17 mouse cellular contexts compared by ENCODE assay signal in the genomic region with DNA sequence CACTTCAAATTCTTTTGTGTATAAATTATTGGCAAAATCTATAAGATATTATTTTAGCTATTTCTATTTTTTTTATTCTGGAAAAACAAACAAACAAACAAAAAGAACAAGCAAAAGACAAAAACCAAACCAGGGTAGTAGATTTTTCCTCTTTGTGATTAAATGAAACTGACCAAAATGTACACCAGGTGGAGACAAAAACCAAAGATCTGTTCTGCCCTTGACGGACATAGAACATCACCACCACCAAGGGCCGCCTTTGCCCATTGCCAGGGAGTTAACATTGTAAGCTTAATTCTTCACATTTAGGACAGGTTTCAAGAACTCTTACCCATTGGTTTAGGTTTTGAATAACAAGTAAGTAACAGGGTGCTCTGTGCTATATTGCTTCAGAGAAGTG. TPM values are rescaled to one million over a fixed set of nuclear protein-coding genes. Genes with fewer than 3 reads are reported as not detected.
DNase-seq lines count a peak whose midpoint lies in the region; ATAC-seq and TF ChIP-seq lines count a peak whose summit lies in the region.
"Had no signal": no experiment of that assay in that cellular context is flagged by ENCODE, and none has a peak within 500 bp of the region (broad histone marks: within the 10 kb centered on the region; RNA-seq: fewer than 3 reads in every experiment).

No protein-coding gene starts in this region.

- no peaks in the 10 kb centered on the region for H3K36me3 ChIP-seq in lung, embryonic 14.5 days (ENCODE audit: insufficient read depth)
- H3K36me3 ChIP-seq in forebrain, embryonic 12.5 days (replicated peaks), result no peaks in the 10 kb centered on the region
- H3K36me3 ChIP-seq: embryonic facial prominence, embryonic 12.5 days; forebrain, embryonic 15.5 days; heart, embryonic 10.5 days; midbrain, embryonic 13.5 days had no signal

- H3K9me3 ChIP-seq in lung, embryonic 14.5 days (ENCODE audit: low read depth, low read length), result no peaks in the 10 kb centered on the region
- no peaks in the 10 kb centered on the region for H3K9me3 ChIP-seq in forebrain, embryonic 12.5 days
- H3K9me3 ChIP-seq: embryonic facial prominence, embryonic 12.5 days; forebrain, embryonic 15.5 days; heart, embryonic 10.5 days; midbrain, embryonic 13.5 days had no signal

- DNase-seq in frontal cortex, postnatal 25 days (ENCODE audit: low spot score in 2 of 2), result no peak
- DNase-seq in lung, embryonic 14.5 days, result peak; percentile 47
- DNase-seq in lung, postnatal 36 days, result no peak
- DNase-seq in Patski (ENCODE audit: low read depth, low spot score), result no peak
- DNase-seq in retina, postnatal 1 day, result peak; percentile 25
- no peak for DNase-seq in adrenal gland, adult 8-10 months
- DNase-seq: spleen, adult 18-20 months; thymus, adult 18-20 months had no signal

- H3K27ac ChIP-seq in lung, embryonic 14.5 days (ENCODE audit: low read depth), result no peak overlapping the region
- H3K27ac ChIP-seq in forebrain, embryonic 12.5 days, result no peak overlapping the region
- H3K27ac ChIP-seq: embryonic facial prominence, embryonic 12.5 days; forebrain, embryonic 15.5 days; heart, embryonic 10.5 days; midbrain, embryonic 13.5 days had no signal

- POLR2A ChIA-PET in Patski (lab: Charles Lee), result no interaction called here

- TF ChIP-seq CTCF in lung, embryonic 14.5 days (IDR thresholded peaks at IDR 0.05; ENCODE audit: low read depth), result peak; percentile 34; the same call in 1 of the 2 replicates
- peak; percentile 55 for TF ChIP-seq CTCF in Patski (IDR thresholded peaks at IDR 0.05)

- no peak overlapping the region for H3K9ac ChIP-seq in lung, embryonic 14.5 days
- no peak overlapping the region for H3K9ac ChIP-seq in forebrain, embryonic 12.5 days
- H3K9ac ChIP-seq: embryonic facial prominence, embryonic 12.5 days; forebrain, embryonic 15.5 days; midbrain, embryonic 13.5 days had no signal

- 36% methylated on average over 2 of the region's 2 CpGs for WGBS in lung, embryonic 14.5 days
- 49% methylated on average over 2 of the region's 2 CpGs for WGBS in forebrain, embryonic 12.5 days

- no peaks in the 10 kb centered on the region for H3K27me3 ChIP-seq in lung, embryonic 14.5 days (ENCODE audit: insufficient read depth, low read length)
- peaks cover 30% of the 10 kb centered on the region for H3K27me3 ChIP-seq in Patski
- H3K27me3 ChIP-seq in forebrain, embryonic 12.5 days, result no peaks in the 10 kb centered on the region; the same call in 1 of the 2 replicates
- H3K27me3 ChIP-seq: forebrain, embryonic 15.5 days had no signal

- no peaks in the 10 kb centered on the region for H3K4me1 ChIP-seq in lung, embryonic 14.5 days (ENCODE audit: insufficient read depth)
- peaks cover 8% of the 10 kb centered on the region for H3K4me1 ChIP-seq in forebrain, embryonic 12.5 days

- no peak overlapping the region for H3K4me3 ChIP-seq in lung, embryonic 14.5 days (ENCODE audit: low read depth, low read length)
- no peak overlapping the region for H3K4me3 ChIP-seq in forebrain, embryonic 12.5 days (replicated peaks)
- H3K4me3 ChIP-seq: embryonic facial prominence, embryonic 12.5 days; forebrain, embryonic 15.5 days; heart, embryonic 10.5 days; midbrain, embryonic 13.5 days had no signal

- no peak overlapping the region for H3K4me2 ChIP-seq in lung, embryonic 14.5 days
- no peak overlapping the region for H3K4me2 ChIP-seq in forebrain, embryonic 12.5 days
- H3K4me2 ChIP-seq: embryonic facial prominence, embryonic 12.5 days; forebrain, embryonic 15.5 days; midbrain, embryonic 13.5 days had no signal

- ATAC-seq in frontal cortex, adult (ENCODE audit: low TSS enrichment), result peak; percentile 59
- no peak for ATAC-seq in lung, embryonic 14.5 days (ENCODE audit: insufficient read depth)
- ATAC-seq in Patski, result no peak
- no peak for ATAC-seq in forebrain, embryonic 12.5 days (ENCODE audit: low FRiP score)
- ATAC-seq: forebrain, embryonic 15.5 days; hindbrain, embryonic 16.5 days; midbrain, embryonic 13.5 days had no signal

- in situ Hi-C loops in Patski (cut with MboI; ENCODE audit: low pct_unique_long_range_greater_than_20kb), result loop anchor here (5.0 kb wide), 1 partner anchor 243 kb away; no protein-coding TSS in a partner anchor

- CTCF ChIA-PET in Patski (lab: Charles Lee), result interaction anchor here (1.1 to 3.9 kb wide), 3 partner anchors 9 to 241 kb away, joined by 4 to 32 read pairs (median 10); no protein-coding TSS in a partner anchor

RNA-seq across cellular contexts. Expression of gene 1700012B09Rik, which starts 3.0 kb away (rescaled TPM):
- polyA plus RNA-seq in lung, embryonic 14.5 days (2014; fragmentation: Nextera tagmentation; extraction: Ambion mirVana), result not detected in 2 replicates
- polyA plus RNA-seq in Patski (2021), result not detected
- not detected for total RNA-seq in adrenal gland, adult 8-10 months (2022)
- polyA plus RNA-seq in forebrain, embryonic 12.5 days (2016; fragmentation: Nextera tagmentation; extraction: Ambion mirVana), result 0.62 and 1.5 TPM in 2 replicates
- total RNA-seq: left cerebral cortex, postnatal 25 days had no signal
- polyA plus RNA-seq: heart, embryonic 10.5 days; liver, embryonic 16.5 days had no signal

RNA-seq across cellular contexts. Expression of gene Mre11a, which starts 10.6 kb away (rescaled TPM):
- 34.6 and 38.0 TPM in 2 replicates for polyA plus RNA-seq in lung, embryonic 14.5 days (2014; fragmentation: Nextera tagmentation; extraction: Ambion mirVana)
- 16.5 TPM for polyA plus RNA-seq in Patski (2021)
- 10 to 100 TPM; 18.8 to 26.9 (median 23.2) TPM for total RNA-seq in adrenal gland, adult 8-10 months (2022)
- polyA plus RNA-seq in forebrain, embryonic 12.5 days (2016; fragmentation: Nextera tagmentation; extraction: Ambion mirVana), result 31.2 and 32.6 TPM in 2 replicates

RNA-seq across cellular contexts. Expression of gene Ankrd49, which starts 10.8 kb away (rescaled TPM):
- 45.9 and 46.8 TPM in 2 replicates for polyA plus RNA-seq in lung, embryonic 14.5 days (2014; fragmentation: Nextera tagmentation; extraction: Ambion mirVana)
- 13.5 TPM for polyA plus RNA-seq in Patski (2021)
- 10 to 100 TPM; 10.6 to 15.6 (median 14.3) TPM for total RNA-seq in adrenal gland, adult 8-10 months (2022)
- polyA plus RNA-seq in forebrain, embryonic 12.5 days (2016; fragmentation: Nextera tagmentation; extraction: Ambion mirVana), result 54.6 and 56.9 TPM in 2 replicates

RNA-seq across cellular contexts. Expression of gene Fut4, which starts 21.6 kb away (rescaled TPM):
- polyA plus RNA-seq in lung, embryonic 14.5 days (2014; fragmentation: Nextera tagmentation; extraction: Ambion mirVana), result 2.9 and 3.5 TPM in 2 replicates
- 0.03 TPM for polyA plus RNA-seq in Patski (2021)
- total RNA-seq in adrenal gland, adult 8-10 months (2022), result 1 to 10 TPM; 1.2 to 2.6 (median 1.7) TPM
- polyA plus RNA-seq in forebrain, embryonic 12.5 days (2016; fragmentation: Nextera tagmentation; extraction: Ambion mirVana), result 1.5 TPM in 2 replicates

RNA-seq across cellular contexts. Expression of gene Piwil4, which starts 33.3 kb away (rescaled TPM):
- polyA plus RNA-seq in lung, embryonic 14.5 days (2014; fragmentation: Nextera tagmentation; extraction: Ambion mirVana), result 0.18 TPM in 1 of 2 replicates, not detected in the other
- 0.17 TPM for polyA plus RNA-seq in Patski (2021)
- total RNA-seq in adrenal gland, adult 8-10 months (2022), result under 1 TPM in 3 of 4 experiments, not detected in 1; 0.09 to 0.27 (median 0.15) TPM
- polyA plus RNA-seq in forebrain, embryonic 12.5 days (2016; fragmentation: Nextera tagmentation; extraction: Ambion mirVana), result 0.17 TPM in 1 of 2 replicates, not detected in the other
- total RNA-seq: left cerebral cortex, postnatal 25 days had no signal
- polyA plus RNA-seq: heart, embryonic 10.5 days had no signal

Comparison
In these comparisons a context has a peak if more than half of its experiments do, and no peak if none do; other contexts are left out.
1. DNase-seq: peak in lung, embryonic 14.5 days (single experiment) and retina, postnatal 1 day (single experiment); none in frontal cortex, postnatal 25 days (0 of 2), lung, postnatal 36 days (single experiment), Patski (single experiment) and adrenal gland, adult 8-10 months (single experiment).